Mouse (Mus musculus) C2C12 (cell line): Measurements from ENCODE around the gene Pla1a.

Source experiments
- MAX ChIP-seq: IDR thresholded peaks from one replicate; pipeline ENCODE4 v1.6.1; 2011; ENCODE audit warnings: mild to moderate bottlenecking, control low read depth
- MYOG ChIP-seq: IDR thresholded peaks from one replicate; pipeline ENCODE4 v1.6.1; 2011; ENCODE audit not compliant: control insufficient read depth, insufficient read length; ENCODE audit errors: extremely low read depth

DNA sequence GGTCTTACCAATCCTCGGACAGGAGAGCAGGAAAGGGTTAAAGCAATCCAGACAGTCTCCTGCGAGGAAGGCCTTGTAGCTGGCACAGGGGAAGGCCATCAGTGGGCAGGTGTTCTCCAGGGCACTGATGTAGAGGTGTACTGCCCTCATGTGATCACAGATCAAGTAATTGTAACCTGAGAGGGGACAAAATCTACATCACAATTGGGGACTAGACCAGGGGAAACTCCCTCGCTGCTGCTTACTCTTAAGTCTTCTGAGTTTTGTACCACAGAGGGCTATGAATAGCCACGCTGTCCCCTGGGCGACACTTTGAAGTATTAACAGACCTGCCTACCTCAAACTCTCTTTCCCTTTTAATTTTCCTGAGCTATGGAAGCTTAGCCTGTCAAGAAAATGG, 25.4 kb downstream of the Pla1a start:
- TF ChIP-seq MAX = no peak
- no peak for TF ChIP-seq MYOG
